Comparison of ENCODE assay signal across 9 mouse cellular contexts in the genomic region with DNA sequence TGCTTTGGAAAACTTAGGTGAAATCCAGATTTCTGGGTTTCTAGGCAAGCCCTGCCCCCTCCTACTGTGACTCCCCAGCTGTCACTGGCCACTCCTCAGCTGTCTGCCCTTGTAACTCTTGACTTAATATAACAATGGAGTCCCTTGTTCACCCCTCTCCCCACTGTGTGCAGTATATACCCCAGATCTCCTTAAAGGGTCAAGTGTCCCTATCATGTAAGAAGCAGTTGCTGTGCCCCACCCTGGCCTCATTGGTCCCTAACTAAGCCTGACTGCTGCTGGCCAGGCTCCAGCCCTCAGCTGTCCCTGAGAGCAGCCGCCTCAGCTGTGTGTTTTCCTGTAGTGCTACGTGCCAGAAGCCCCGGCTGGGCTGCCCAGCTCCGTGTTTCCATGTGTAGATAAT. TPM values are rescaled to one million over a fixed set of nuclear protein-coding genes. Genes with fewer than 3 reads are reported as not detected.
DNase-seq lines count a peak whose midpoint lies in the region; ATAC-seq lines count a peak whose summit lies in the region.
"Had no signal": no experiment of that assay in that cellular context is flagged by ENCODE, and none has a peak within 500 bp of the region (broad histone marks: within the 10 kb centered on the region; RNA-seq: fewer than 3 reads in every experiment).

No protein-coding gene starts in this region.

- H3K4me2 ChIP-seq in midbrain, embryonic 11.5 days, result peak overlapping the region; percentile 62
- H3K4me2 ChIP-seq: liver, embryonic 13.5 days had no signal

- H3K4me1 ChIP-seq in midbrain, embryonic 11.5 days (ENCODE audit: control insufficient read depth, insufficient read depth, low read length), result peaks cover 38% of the 10 kb centered on the region

- DNase-seq in cerebellum, adult 11-12 months, result peak; percentile 72
- DNase-seq in urinary bladder, postnatal 14 days (ENCODE audit: low spot score), result peak; percentile 21
- DNase-seq in urinary bladder, postnatal 36 days (ENCODE audit: low spot score in 2 of 2), result no peak
- peak; percentile 74 for DNase-seq in heart, postnatal 4 days
- DNase-seq in midbrain, embryonic 11.5 days (ENCODE audit: low spot score, missing footprints), result peak; percentile 88
- DNase-seq in thymus, postnatal 14 days, result no peak
- DNase-seq in embryo, embryonic 9.5 days (ENCODE audit: extremely low spot score), result no peak
- DNase-seq: liver, embryonic 13.5 days had no signal

- H3K27ac ChIP-seq in midbrain, embryonic 11.5 days (ENCODE audit: low read depth, low read length), result no peak overlapping the region
- H3K27ac ChIP-seq: liver, embryonic 13.5 days had no signal

- ATAC-seq in cerebellum, adult (ENCODE audit: insufficient number of reproducible peaks, low FRiP score, low TSS enrichment), result no peak
- no peak for ATAC-seq in midbrain, embryonic 11.5 days (ENCODE audit: low FRiP score)

- peaks cover 56% of the 10 kb centered on the region for H3K27me3 ChIP-seq in midbrain, embryonic 11.5 days (ENCODE audit: control insufficient read depth, insufficient read depth, low read length)

- no peaks in the 10 kb centered on the region for H3K36me3 ChIP-seq in midbrain, embryonic 11.5 days (ENCODE audit: control insufficient read depth, insufficient read depth, low read length)
- H3K36me3 ChIP-seq: liver, embryonic 13.5 days had no signal

- peak overlapping the region; percentile 39 for H3K4me3 ChIP-seq in midbrain, embryonic 11.5 days (ENCODE audit: low read depth, low read length)

- WGBS in midbrain, embryonic 11.5 days, result 7% methylated on average over 4 of the region's 4 CpGs

- H3K9me3 ChIP-seq in midbrain, embryonic 11.5 days (ENCODE audit: control insufficient read depth, low read length), result no peaks in the 10 kb centered on the region
- H3K9me3 ChIP-seq: liver, embryonic 13.5 days had no signal

- peak overlapping the region; percentile 36; the same call in 1 of the 2 replicates for H3K9ac ChIP-seq in midbrain, embryonic 11.5 days (ENCODE audit: low read length)
- H3K9ac ChIP-seq: liver, embryonic 13.5 days had no signal

RNA-seq across cellular contexts. Expression of gene Pnmal2, which starts 3.5 kb away (rescaled TPM):
- total RNA-seq in heart, postnatal 4 days (2021), result 1 to 10 TPM; 6.3 to 7.3 TPM
- 8.3 and 8.6 TPM in 2 replicates for polyA plus RNA-seq in midbrain, embryonic 11.5 days (2014; fragmentation: Nextera tagmentation; extraction: Ambion mirVana)

RNA-seq across cellular contexts. Expression of gene Pnmal1, which starts 11.5 kb away (rescaled TPM):
- total RNA-seq in heart, postnatal 4 days (2021), result not detected
- 22.5 and 23.7 TPM in 2 replicates for polyA plus RNA-seq in midbrain, embryonic 11.5 days (2014; fragmentation: Nextera tagmentation; extraction: Ambion mirVana)

RNA-seq across cellular contexts. Expression of gene Calm3, which starts 24.0 kb away (rescaled TPM):
- total RNA-seq in heart, postnatal 4 days (2021), result 100 to 1,000 TPM; 309 to 310 TPM
- 284 and 295 TPM in 2 replicates for polyA plus RNA-seq in midbrain, embryonic 11.5 days (2014; fragmentation: Nextera tagmentation; extraction: Ambion mirVana)

RNA-seq across cellular contexts. Expression of gene Gm42372, which starts 34.9 kb away (rescaled TPM):
- total RNA-seq in heart, postnatal 4 days (2021), result under 1 TPM in 1 of 2 experiments, not detected in 1; 0.05 TPM
- 1.6 and 2.5 TPM in 2 replicates for polyA plus RNA-seq in midbrain, embryonic 11.5 days (2014; fragmentation: Nextera tagmentation; extraction: Ambion mirVana)

RNA-seq across cellular contexts. Expression of gene Ptgir, which starts 41.7 kb away (rescaled TPM):
- total RNA-seq in heart, postnatal 4 days (2021), result 1 to 10 TPM; 1.9 to 2.7 TPM
- polyA plus RNA-seq in midbrain, embryonic 11.5 days (2014; fragmentation: Nextera tagmentation; extraction: Ambion mirVana), result 0.94 and 1.2 TPM in 2 replicates

Comparison
In these comparisons a context has a peak if more than half of its experiments do, and no peak if none do; other contexts are left out.
1. DNase-seq: peak in cerebellum, adult 11-12 months (single experiment), urinary bladder, postnatal 14 days (single experiment), heart, postnatal 4 days (single experiment) and midbrain, embryonic 11.5 days (single experiment); none in urinary bladder, postnatal 36 days (0 of 2), thymus, postnatal 14 days (single experiment) and embryo, embryonic 9.5 days (single experiment).